Mouse (Mus musculus): Measurements from ENCODE around the gene C1qa.

- TF ChIP-seq FLI1 (IDR thresholded peaks at IDR 0.05; ENCODE audit: low read length): no peak
- no peak for TF ChIP-seq GATA1 (IDR thresholded peaks at IDR 0.05; ENCODE audit: borderline replicate concordance, low read length)
These were observed 20.0 kb downstream of the C1qa start for GRCm38 (mm10) chr4:136878601-136879000.

Measured in megakaryocyte, embryonic 14.5 days (primary cell).